Mouse (Mus musculus) olfactory bulb, adult 2 months (tissue): Measurements from ENCODE around the gene Nlrc4.

Source experiments
- CTCF ChIP-seq: fragments of 200-500 bp; IDR thresholded peaks from 2 replicates; pipeline ENCODE4 v1.5.1; 2012; ENCODE audit warnings: low read depth, mild to moderate bottlenecking, low read length, moderate library complexity; ENCODE audit not compliant: insufficient read depth
- POLR2A ChIP-seq: fragments of 200-500 bp; IDR thresholded peaks from 2 replicates; pipeline ENCODE4 v1.6.1; 2012; ENCODE audit warnings: mild to moderate bottlenecking, low read depth, low read length, moderate library complexity; ENCODE audit not compliant: insufficient read depth

GRCm38 (mm10) chr17:74457972-74458677 lies 817 bp downstream of the Nlrc4 start:
- TF ChIP-seq POLR2A, result no peak
- no peak for TF ChIP-seq CTCF
